Mouse (Mus musculus) spleen, postnatal 36 days (tissue): ENCODE data around the gene Csrp2.

Source experiments
- DNase-seq, 2 experiments: peaks; one replicate each; pipeline ENCODE4 v3.0.0; 2022; ENCODE audit warnings: low spot score in 2 of 2, mixed read lengths in 1 of 2

The Csrp2 gene

GRCm38 (mm10) chr10:110931161-110931912 is 11.7 kb downstream of the Csrp2 start:
- no peak for DNase-seq

DNA sequence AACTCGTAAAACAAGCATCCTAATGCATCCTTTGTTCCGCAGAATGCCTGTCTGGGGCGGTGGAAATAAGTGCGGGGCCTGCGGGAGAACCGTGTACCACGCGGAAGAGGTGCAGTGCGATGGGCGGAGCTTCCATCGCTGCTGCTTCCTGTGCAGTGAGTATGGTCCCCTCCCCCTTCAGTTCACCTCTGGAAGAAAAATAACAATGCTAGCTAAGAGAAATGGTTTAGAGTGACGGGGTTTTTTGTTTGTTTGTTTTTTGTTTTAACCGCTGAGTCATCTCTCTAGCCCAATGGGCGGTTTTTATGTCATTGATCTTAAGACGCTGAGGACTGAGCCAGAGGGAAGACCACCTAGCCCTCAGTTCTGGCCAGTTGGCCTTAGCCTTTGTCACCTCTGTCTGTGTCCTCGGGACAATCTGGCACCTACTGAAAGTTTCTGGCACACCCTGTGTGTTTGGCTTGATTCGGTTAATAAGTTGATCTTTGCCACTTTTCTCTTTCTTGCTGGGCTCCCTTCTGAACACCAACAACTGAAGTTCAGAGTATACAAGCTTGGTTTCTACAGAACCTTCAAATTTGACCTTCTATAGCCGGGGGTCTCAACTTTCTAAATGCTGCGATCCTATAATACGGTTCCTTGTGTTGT is 12.4 kb downstream of the Csrp2 start:
- DNase-seq, result peak; percentile 53 to 54

GRCm38 (mm10) chr10:110933584-110933983 is 14.0 kb downstream of the Csrp2 start:
- DNase-seq, result no peak

DNA sequence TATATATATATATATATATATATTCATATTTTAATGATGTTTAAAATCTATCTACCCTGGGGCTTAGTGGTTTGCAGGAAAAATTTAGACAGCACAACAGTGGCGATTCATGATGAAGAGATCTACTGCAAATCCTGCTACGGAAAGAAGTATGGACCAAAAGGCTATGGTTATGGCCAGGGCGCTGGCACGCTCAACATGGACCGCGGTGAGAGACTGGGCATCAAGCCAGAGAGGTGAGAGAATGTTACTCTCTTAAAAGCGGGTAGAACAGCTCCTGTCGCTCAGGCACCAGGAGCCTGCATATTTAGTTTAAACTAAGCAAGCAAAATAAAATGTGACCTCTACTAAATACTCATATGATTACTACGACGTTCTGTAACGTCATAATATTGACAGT is 15.5 kb downstream of the Csrp2 start:
- DNase-seq, result no peak

- DNase-seq, result no peak
Measured at GRCm38 (mm10) chr10:110935669-110936068, 16.1 kb downstream of the Csrp2 start.

DNA sequence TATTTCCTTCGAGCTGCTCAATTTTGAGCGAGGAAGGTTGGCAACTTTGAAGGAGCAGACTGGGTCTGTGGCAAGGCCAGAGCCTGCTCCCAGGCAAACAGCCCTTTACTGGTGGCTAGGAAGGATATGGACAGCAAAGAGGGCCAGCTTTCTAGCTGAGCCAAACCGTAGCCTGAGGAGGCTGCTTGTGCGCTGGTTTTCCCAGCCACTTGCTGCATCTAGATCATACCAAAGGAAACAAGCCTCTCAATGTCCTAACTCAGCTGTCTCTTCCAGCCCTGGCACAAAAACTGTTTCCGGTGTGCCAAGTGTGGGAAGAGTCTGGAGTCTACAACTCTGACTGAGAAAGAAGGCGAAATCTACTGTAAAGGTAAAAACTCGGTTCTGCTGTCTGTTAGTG is 18.8 kb downstream of the Csrp2 start:
- no peak for DNase-seq

DNA sequence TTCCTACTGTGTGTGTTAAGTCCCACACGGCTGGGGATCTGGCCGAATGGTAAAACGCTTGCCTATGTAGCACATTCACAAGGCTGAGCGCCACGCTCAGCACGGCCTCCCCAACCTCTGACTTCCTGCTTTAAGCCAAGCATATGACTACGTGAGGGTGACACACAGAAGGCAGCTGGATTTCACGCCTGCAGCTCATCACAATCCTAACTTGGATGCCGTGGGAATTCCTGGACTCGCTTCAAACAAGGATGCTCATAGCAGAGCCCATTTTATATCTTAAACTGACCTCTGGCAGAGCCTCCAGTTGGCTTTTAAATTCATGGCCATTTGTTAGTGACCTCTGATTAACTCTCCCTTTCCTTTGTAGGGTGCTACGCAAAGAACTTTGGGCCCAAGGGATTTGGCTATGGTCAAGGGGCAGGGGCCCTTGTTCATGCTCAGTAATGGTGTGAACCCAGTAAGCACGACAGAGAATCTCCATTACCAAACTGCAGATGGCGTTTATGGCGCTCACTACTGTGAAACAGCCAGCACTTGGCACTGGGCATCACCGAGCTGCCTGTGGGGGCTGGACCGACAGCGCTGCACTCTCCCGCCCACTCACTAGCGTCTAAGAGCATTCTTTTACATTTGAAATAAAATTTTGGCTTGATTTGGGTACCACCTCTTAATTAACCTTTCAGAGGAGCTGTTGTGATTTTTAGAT is 19.4 kb downstream of the Csrp2 start:
- no peak for DNase-seq

DNA sequence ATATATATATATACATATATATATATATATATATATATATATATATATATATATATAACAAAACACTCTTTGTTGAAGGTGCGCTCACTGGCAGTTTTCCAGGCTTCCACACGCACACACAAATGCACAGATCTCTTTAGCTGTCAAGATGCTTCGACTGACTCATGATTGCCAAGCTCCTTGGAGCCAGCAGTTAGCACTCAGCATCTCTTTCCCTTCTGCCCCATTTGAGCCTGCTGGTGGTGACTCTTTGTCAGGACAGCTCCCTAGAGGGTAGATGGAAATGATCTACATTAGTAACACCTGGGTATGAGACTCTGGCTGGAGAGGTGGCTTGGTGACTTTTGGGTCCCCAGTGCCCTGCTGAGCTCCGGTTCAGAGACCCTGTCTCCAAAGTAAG is 20.1 kb downstream of the Csrp2 start:
- no peak for DNase-seq

GRCm38 (mm10) chr10:110940740-110941398 is 21.3 kb downstream of the Csrp2 start:
- no peak for DNase-seq

- DNase-seq, result no peak
Measured at GRCm38 (mm10) chr10:110941968-110942367, 22.4 kb downstream of the Csrp2 start.

GRCm38 (mm10) chr10:110942806-110943205 is 23.2 kb downstream of the Csrp2 start:
- no peak for DNase-seq

DNA sequence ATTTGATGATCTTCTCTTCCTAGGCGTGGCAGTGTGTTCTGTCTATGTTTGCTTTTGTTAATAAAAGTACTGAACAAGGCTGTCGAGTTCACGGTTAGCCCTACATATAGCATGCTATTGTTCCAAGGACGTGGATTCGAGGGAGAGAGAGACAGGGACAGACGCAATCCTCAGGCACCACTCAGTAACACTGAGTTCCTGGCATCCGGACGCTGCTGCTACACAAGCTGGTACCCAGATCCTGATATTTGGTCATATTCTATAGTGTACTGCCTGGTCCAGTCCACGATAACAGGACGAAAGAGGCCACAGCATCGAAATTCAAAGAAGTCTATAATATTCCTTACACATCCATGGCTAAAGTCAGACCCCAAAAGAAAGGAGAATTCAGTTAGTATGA is 24.6 kb downstream of the Csrp2 start:
- DNase-seq, result no peak

GRCm38 (mm10) chr10:110945966-110946365 is 26.4 kb downstream of the Csrp2 start:
- DNase-seq, result no peak

GRCm38 (mm10) chr10:110947574-110947973 is 28.0 kb downstream of the Csrp2 start:
- DNase-seq, result no peak

GRCm38 (mm10) chr10:110951112-110951511 is 31.5 kb downstream of the Csrp2 start:
- DNase-seq, result no peak

DNA sequence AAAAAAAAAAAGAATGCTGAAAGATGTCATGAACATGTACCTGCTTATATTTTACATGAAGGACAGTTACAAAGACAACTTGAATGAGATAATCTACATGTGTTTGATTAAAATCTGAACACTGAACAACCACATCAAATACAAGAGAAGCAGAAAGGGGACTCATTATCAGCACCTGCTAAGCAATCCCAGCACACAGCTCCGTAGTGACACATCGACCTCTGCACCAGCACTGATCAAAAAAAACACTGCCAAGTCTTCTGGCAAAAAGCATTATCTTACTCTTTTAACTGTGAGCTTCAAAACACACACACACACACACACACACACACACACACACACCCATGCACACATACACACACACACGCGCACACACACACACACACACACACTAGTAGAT is 32.2 kb downstream of the Csrp2 start:
- no peak for DNase-seq

DNA sequence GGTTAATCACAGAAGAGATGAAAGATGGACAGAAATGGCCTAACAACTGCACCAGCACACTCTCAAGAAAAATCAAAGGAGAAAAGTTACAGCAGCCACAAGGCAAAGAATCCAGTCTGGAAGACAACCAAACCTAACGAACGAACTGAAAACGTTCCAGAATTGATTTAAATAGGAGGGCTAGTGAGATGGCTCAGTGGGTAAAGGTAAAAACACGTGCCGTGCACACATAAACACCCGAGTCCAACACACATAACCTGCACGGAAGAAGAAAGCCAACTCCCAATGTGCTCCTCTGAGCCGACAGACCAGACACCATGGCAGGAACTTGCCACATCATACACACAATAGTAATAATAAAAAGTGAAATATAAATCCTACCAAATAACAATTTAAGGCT is 32.7 kb downstream of the Csrp2 start:
- DNase-seq, result no peak

- DNase-seq, result peak in 1 of 2 experiments; percentile 11
Measured at GRCm38 (mm10) chr10:110952937-110953451, 33.4 kb downstream of the Csrp2 start.

DNA sequence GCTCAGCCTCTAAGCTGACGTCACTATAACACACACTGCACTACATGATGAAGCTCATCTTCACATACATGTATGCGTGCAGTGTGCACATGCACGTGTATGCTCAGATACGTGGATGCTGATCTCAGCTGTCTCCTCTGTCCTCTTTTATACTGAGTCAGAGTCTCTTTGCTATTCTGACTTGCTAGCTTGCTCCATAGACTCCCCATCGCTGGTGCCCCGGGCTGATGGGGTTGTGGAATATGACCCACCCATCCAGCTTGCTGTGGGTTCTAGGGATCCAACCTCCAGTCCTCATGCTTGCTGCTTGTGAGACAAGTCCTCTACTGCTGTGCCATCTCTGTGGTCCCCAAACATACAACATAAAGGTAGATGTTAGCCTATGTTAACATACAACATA is 39.3 kb downstream of the Csrp2 start:
- no peak for DNase-seq

DNA sequence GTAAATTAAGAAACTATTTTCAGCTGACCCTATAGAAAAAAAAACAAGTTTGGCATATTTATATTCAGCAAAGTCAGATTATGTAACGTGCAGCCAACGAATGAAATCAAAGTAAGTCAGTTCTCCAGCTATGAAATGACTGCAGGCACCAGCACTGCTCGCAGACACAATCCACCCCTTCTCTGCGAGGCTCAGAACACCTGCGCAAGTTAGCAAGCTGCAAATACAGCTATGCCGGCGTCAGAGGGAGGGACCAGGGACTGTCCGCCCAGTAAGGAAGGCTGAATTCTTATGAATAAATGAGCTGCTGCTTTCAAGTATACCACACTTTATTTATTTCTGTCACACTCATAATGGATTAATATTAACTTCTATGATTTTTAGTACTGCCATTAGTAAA is 40.2 kb downstream of the Csrp2 start:
- DNase-seq, result no peak

GRCm38 (mm10) chr10:110960841-110961240 is 41.3 kb downstream of the Csrp2 start:
- DNase-seq, result no peak

- DNase-seq, result no peak
Measured at GRCm38 (mm10) chr10:110962172-110962571, 42.6 kb downstream of the Csrp2 start.
